Mouse (Mus musculus) heart, embryonic 13.5 days (tissue): ENCODE results near the gene Gramd2. TPM values are rescaled to one million over a fixed set of nuclear protein-coding genes. Genes with fewer than 3 reads are reported as not detected.

Source experiments
- ATAC-seq: fragments of 200-750 bp; cut with Nextera tagmentation; 2 replicates; pipeline ENCODE4 v1.8.0; 2017; ENCODE audit warnings: moderate TSS enrichment; ENCODE audit not compliant: insufficient number of reproducible peaks, low FRiP score, low TSS enrichment; ENCODE audit errors: extremely low read depth
- H3K27ac ChIP-seq: fragments of 300-500 bp; sonication (generic); replicated peaks from 2 replicates; pipeline ENCODE4 v1.5.1; 2015; ENCODE audit warnings: moderate library complexity, mild to moderate bottlenecking, inconsistent platforms
- H3K27me3 ChIP-seq: fragments of 300-500 bp; sonication (generic); replicated peaks from 2 replicates; pipeline ENCODE4 v1.6.1; 2015; ENCODE audit warnings: mild to moderate bottlenecking, inconsistent platforms
- H3K36me3 ChIP-seq: fragments of 300-500 bp; sonication (generic); 2 replicates; pipeline ENCODE4 v1.6.1; 2015; ENCODE audit warnings: mild to moderate bottlenecking, inconsistent platforms
- H3K4me1 ChIP-seq: fragments of 300-500 bp; sonication (generic); 2 replicates; pipeline ENCODE4 v1.6.1; 2015; ENCODE audit warnings: inconsistent platforms
- H3K4me2 ChIP-seq: fragments of 300-500 bp; sonication (generic); 2 replicates; pipeline ENCODE4 v1.6.1; 2015; ENCODE audit warnings: inconsistent platforms, mild to moderate bottlenecking, moderate library complexity
- H3K4me3 ChIP-seq: fragments of 300-500 bp; sonication (generic); 2 replicates; pipeline ENCODE4 v1.5.1; 2015; ENCODE audit warnings: moderate library complexity, mild to moderate bottlenecking, inconsistent platforms
- H3K9ac ChIP-seq: fragments of 300-500 bp; sonication (generic); 2 replicates; pipeline ENCODE4 v1.6.1; 2015; ENCODE audit warnings: inconsistent platforms, mild to moderate bottlenecking, moderate library complexity
- H3K9me3 ChIP-seq: fragments of 300-500 bp; sonication (generic); 2 replicates; pipeline ENCODE4 v1.6.1; 2016; ENCODE audit warnings: inconsistent platforms
- WGBS: fragments of 180-500 bp; shearing (Covaris S2); methylation state at CpG from one replicate; pipeline ENCODE4 v1.1.7; 2015; ENCODE audit warnings: mixed read lengths; 5-methylcytosine and 5-hydroxymethylcytosine counted together
- polyA plus RNA-seq: library from polyadenylated mRNA; unstranded; fragments of >200 nt; fragmentation: Nextera tagmentation; extraction: Ambion mirVana; gene quantifications from 2 replicates; pipeline ENCODE4 v1.2.1, GENCODE M21; 2015

The Gramd2 gene
- polyA plus RNA-seq, 1 experiment from 2014 or later, result 0.29 TPM

GRCm38 (mm10) chr9:59668473-59668872 is 11.5 kb upstream of the Gramd2 start:
- H3K36me3 ChIP-seq, result peaks cover 100% of the 10 kb centered on the region
- no peak overlapping the region for H3K4me2 ChIP-seq
- no peak for ATAC-seq
- no peaks in the 10 kb centered on the region for H3K27me3 ChIP-seq
- H3K4me1 ChIP-seq, result peaks cover 72% of the 10 kb centered on the region
- H3K9ac ChIP-seq, result no peak overlapping the region
- H3K4me3 ChIP-seq, result no peak overlapping the region
- no peaks in the 10 kb centered on the region for H3K9me3 ChIP-seq
- H3K27ac ChIP-seq, result no peak overlapping the region
- 88% methylated on average over 7 of the region's 7 CpGs for WGBS

GRCm38 (mm10) chr9:59669172-59669571 is 10.8 kb upstream of the Gramd2 start:
- WGBS, result 83% methylated on average over 4 of the region's 4 CpGs
- ATAC-seq, result no peak
- H3K9me3 ChIP-seq, result no peaks in the 10 kb centered on the region
- H3K27ac ChIP-seq, result no peak overlapping the region
- H3K27me3 ChIP-seq, result no peaks in the 10 kb centered on the region
- peaks cover 100% of the 10 kb centered on the region for H3K36me3 ChIP-seq
- H3K9ac ChIP-seq, result no peak overlapping the region
- no peak overlapping the region for H3K4me2 ChIP-seq
- H3K4me1 ChIP-seq, result peaks cover 67% of the 10 kb centered on the region
- H3K4me3 ChIP-seq, result no peak overlapping the region

- peaks cover 100% of the 10 kb centered on the region for H3K36me3 ChIP-seq
- no peak for ATAC-seq
- H3K27ac ChIP-seq, result peak overlapping the region; percentile 40
These were observed 7.6 kb upstream of the Gramd2 start for GRCm38 (mm10) chr9:59672195-59672894.

DNA sequence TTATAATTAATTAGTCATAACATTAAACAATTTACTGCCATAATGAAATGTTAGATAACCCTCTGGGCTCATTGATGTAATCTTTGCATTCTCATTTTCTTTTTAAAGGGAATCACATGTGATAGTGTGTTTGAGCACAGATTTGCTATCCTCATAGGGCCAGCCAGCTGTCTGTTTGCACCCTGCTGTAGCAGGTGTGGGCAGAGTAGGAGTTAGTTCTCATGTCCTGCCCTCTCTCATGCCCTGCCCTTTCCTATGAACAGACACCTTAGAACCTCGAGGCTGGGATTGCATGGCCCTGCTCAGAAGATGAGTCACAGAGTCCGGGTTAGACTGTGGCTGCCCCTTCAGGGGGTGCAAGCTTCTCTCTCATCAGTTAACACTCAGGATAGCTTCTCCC is 6.5 kb upstream of the Gramd2 start:
- Histone ChIP-seq H3K9ac (no peak overlapping the region), H3K4me3 (no peak overlapping the region), H3K9me3 (no peaks in the 10 kb centered on the region), H3K27ac (no peak overlapping the region), H3K27me3 (no peaks in the 10 kb centered on the region), H3K36me3 (peaks cover 100% of the 10 kb centered on the region), H3K4me1 (peaks cover 27% of the 10 kb centered on the region), H3K4me2 (no peak overlapping the region)
- no peak for ATAC-seq
- 52% methylated on average over 2 of the region's 2 CpGs for WGBS

More at GRCm38 (mm10) chr9:59672195-59672894, 7.6 kb upstream of the Gramd2 start:
- Histone ChIP-seq H3K4me3 (no peak overlapping the region), H3K27me3 (no peaks in the 10 kb centered on the region), H3K9ac (no peak overlapping the region), H3K9me3 (no peaks in the 10 kb centered on the region), H3K4me1 (peaks cover 35% of the 10 kb centered on the region), H3K4me2 (no peak overlapping the region)
- WGBS, result 75% methylated on average over 12 of the region's 12 CpGs

DNA sequence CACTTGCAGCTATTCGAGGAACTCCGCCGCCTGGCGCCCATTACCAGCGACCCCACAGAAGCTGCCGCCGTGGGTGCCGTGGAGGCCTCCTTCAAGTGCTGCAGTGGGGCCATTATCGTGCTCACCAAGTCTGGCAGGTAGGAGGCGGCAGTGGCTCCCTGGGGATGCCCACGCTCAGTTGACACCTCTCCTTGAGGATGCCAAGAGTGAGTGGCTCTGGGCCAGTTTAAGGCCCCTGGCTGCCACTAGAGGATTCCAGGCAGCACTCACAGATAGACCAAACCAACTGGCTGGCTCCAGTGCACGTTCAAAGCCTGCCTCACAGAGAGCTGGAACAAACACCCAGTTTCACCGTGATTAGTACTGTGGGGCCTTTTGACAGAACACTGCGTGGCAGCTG is 4.3 kb upstream of the Gramd2 start:
- Histone ChIP-seq H3K36me3 (peaks cover 90% of the 10 kb centered on the region), H3K27ac (0 out of 2 replicates have a peak overlapping the region, but pooled peaks have one; percentile 5), H3K4me2 (no peak overlapping the region), H3K9ac (no peak overlapping the region), H3K4me1 (peaks cover 33% of the 10 kb centered on the region), H3K9me3 (no peaks in the 10 kb centered on the region), H3K4me3 (no peak overlapping the region), H3K27me3 (peaks cover 5% of the 10 kb centered on the region)
- no peak for ATAC-seq
- 83% methylated on average over 14 of the region's 14 CpGs for whole genome bisulfite sequencing

DNA sequence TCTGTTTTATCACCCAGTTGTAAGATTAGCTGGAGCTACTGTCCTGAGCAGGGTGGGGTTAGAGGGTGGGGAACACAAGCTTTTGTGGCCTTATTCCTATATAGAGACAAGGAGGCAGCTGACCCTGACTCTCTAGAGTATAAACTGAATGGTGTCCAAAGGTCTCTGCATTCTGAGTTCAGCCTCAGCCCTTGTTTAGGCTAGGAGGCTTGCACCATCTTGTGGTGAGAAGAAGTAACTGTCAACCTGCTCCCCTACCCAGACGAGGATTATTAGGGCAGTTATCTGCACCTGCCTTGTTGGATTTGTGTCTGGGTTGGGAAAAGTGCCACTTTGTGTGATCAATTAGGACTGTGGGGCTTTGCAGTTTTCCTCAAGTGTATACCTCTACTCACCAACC is 1.6 kb upstream of the Gramd2 start:
- ATAC-seq, result no peak
- H3K36me3 ChIP-seq, result peaks cover 63% of the 10 kb centered on the region
- WGBS, result 19% methylated on average over 1 of the region's 1 CpGs

DNA sequence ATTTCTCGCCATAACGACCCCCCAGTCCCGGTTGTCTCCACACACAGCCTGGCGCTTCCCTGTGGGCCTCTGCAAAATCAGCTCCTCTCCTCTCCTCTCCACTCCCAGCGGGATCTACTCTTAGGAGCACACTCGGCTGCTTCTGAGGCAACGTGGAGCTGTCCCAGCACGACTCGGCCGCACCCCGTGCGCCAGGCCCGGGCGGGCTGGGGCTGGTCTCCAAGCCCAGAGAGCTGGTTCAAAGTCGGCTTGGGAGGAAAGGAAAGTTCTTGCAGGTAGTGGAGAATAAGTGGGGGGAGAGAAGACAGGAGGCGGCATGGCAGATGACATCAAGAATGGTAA is 561 bp downstream of the Gramd2 start:
- Histone ChIP-seq H3K27ac (no peak overlapping the region), H3K4me2 (peak overlapping the region; percentile 97), H3K27me3 (peaks cover 32% of the 10 kb centered on the region), H3K36me3 (peaks cover 41% of the 10 kb centered on the region), H3K4me3 (peak overlapping the region; percentile 57), H3K9ac (peak overlapping the region; percentile 79), H3K4me1 (peaks cover 11% of the 10 kb centered on the region), H3K9me3 (no peaks in the 10 kb centered on the region)
- 12% methylated on average over 16 of the region's 16 CpGs for WGBS
- no peak for ATAC-seq

More for the DNA sequence above, 1.6 kb upstream of the Gramd2 start:
- Histone ChIP-seq H3K9ac (no peak overlapping the region), H3K27ac (no peak overlapping the region), H3K9me3 (no peaks in the 10 kb centered on the region), H3K27me3 (peaks cover 28% of the 10 kb centered on the region), H3K4me3 (no peak overlapping the region), H3K4me1 (peaks cover 14% of the 10 kb centered on the region), H3K4me2 (no peak overlapping the region)

DNA sequence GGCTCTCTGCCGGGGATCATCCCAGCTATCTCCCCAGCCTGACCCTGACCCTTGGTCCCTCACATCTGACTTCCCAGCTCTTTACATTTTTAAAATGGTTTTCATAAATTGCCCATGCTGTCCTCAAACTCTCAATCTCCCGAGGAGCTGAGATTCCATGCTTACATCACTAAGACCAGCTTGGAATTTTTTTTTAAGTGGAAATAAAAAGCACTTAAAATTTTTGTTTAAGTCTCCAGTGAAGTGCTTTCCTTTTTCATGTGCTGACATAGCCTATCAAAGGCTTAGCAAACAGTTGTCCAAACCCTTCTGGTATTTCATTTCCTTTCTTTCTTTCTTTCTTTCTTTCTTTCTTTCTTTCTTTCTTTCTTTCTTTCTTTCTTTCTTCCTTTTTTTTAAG is 4.1 kb downstream of the Gramd2 start:
- Histone ChIP-seq H3K9me3 (no peaks in the 10 kb centered on the region), H3K4me3 (no peak overlapping the region), H3K27me3 (peaks cover 32% of the 10 kb centered on the region), H3K9ac (no peak overlapping the region), H3K27ac (no peak overlapping the region), H3K36me3 (peaks cover 6% of the 10 kb centered on the region), H3K4me1 (peaks cover 15% of the 10 kb centered on the region), H3K4me2 (no peak overlapping the region)
- ATAC-seq, result no peak
- 50% methylated on average over 2 of the region's 2 CpGs for WGBS

GRCm38 (mm10) chr9:59687416-59688046 is 7.6 kb downstream of the Gramd2 start:
- 23% methylated on average over 6 of the region's 6 CpGs for WGBS
- H3K27ac ChIP-seq, result no peak overlapping the region
- no peak for ATAC-seq

GRCm38 (mm10) chr9:59691635-59692094 is 11.7 kb downstream of the Gramd2 start:
- Histone ChIP-seq H3K4me3 (peak overlapping the region; percentile 46), H3K36me3 (no peaks in the 10 kb centered on the region), H3K27ac (peak overlapping the region; percentile 77), H3K27me3 (peaks cover 3% of the 10 kb centered on the region; the same call in 1 of the 2 replicates), H3K9ac (peak overlapping the region; percentile 74), H3K4me2 (peak overlapping the region; percentile 77), H3K9me3 (no peaks in the 10 kb centered on the region), H3K4me1 (peaks cover 32% of the 10 kb centered on the region)
- WGBS, result under 1% methylated on average over 23 of the region's 23 CpGs
- ATAC-seq, result peak; percentile 71

More at GRCm38 (mm10) chr9:59687416-59688046, 7.6 kb downstream of the Gramd2 start:
- H3K4me1 ChIP-seq, result peaks cover 17% of the 10 kb centered on the region
- no peaks in the 10 kb centered on the region for H3K9me3 ChIP-seq
- H3K36me3 ChIP-seq, result no peaks in the 10 kb centered on the region
- H3K27me3 ChIP-seq, result peaks cover 7% of the 10 kb centered on the region
- no peak overlapping the region for H3K4me2 ChIP-seq
- H3K4me3 ChIP-seq, result no peak overlapping the region
- no peak overlapping the region for H3K9ac ChIP-seq

- Histone ChIP-seq H3K4me2 (peak overlapping the region; percentile 77), H3K36me3 (no peaks in the 10 kb centered on the region), H3K9me3 (no peaks in the 10 kb centered on the region), H3K27me3 (peaks cover 3% of the 10 kb centered on the region; the same call in 1 of the 2 replicates), H3K4me1 (peaks cover 32% of the 10 kb centered on the region), H3K4me3 (peak overlapping the region; percentile 46), H3K9ac (peak overlapping the region; percentile 74), H3K27ac (peak overlapping the region; percentile 77)
- no peak for ATAC-seq
- WGBS, result 41% methylated on average over 9 of the region's 9 CpGs
These were observed 12.2 kb downstream of the Gramd2 start for GRCm38 (mm10) chr9:59692145-59692544.
